ENCODE assay signal across 19 mouse cellular contexts in the genomic region with DNA sequence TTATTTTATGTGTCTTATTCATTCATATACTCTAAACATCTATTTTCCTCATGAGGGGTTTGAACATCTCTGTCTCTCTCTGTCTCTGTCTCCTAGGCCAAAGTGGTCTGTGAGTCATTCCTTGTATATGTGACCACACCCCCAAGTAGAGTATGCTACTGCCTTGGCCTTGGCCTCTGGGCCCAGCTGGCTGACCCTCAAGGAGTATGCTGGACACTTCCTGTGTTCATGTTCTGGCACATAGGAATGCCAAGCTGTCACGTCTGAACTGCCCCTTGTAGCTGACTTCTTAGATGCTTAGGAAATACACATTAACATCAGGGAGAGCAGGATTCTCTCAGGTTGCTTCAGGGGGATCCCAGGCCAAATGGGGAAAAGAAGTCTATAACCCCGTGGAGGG. TPM values are rescaled to one million over a fixed set of nuclear protein-coding genes. Genes with fewer than 3 reads are reported as not detected.
DNase-seq lines count a peak whose midpoint lies in the region; ATAC-seq and TF ChIP-seq lines count a peak whose summit lies in the region.
"Had no signal": no experiment of that assay in that cellular context is flagged by ENCODE, and none has a peak within 500 bp of the region (broad histone marks: within the 10 kb centered on the region; RNA-seq: fewer than 3 reads in every experiment).

No protein-coding gene starts in this region.

- peaks cover 44% of the 10 kb centered on the region for H3K36me3 ChIP-seq in limb, embryonic 15.5 days
- H3K36me3 ChIP-seq in limb, embryonic 10.5 days = peaks cover 33% of the 10 kb centered on the region
- H3K36me3 ChIP-seq in lung, embryonic 14.5 days (ENCODE audit: insufficient read depth) = peaks cover 31% of the 10 kb centered on the region; the same call in 1 of the 2 replicates
- H3K36me3 ChIP-seq in stomach, postnatal 0 days (ENCODE audit: control insufficient read depth, insufficient read depth, low read length) = peaks cover 3% of the 10 kb centered on the region; the same call in 1 of the 2 replicates

- no peak for TF ChIP-seq CTCF in lung, embryonic 14.5 days (IDR thresholded peaks at IDR 0.05; ENCODE audit: low read depth)
- no peak for TF ChIP-seq CTCF in stomach, postnatal 0 days (IDR thresholded peaks at IDR 0.05; ENCODE audit: low read depth)

- no peaks in the 10 kb centered on the region for H3K9me3 ChIP-seq in limb, embryonic 15.5 days
- no peaks in the 10 kb centered on the region for H3K9me3 ChIP-seq in limb, embryonic 10.5 days (replicated peaks)
- no peaks in the 10 kb centered on the region for H3K9me3 ChIP-seq in lung, embryonic 14.5 days (ENCODE audit: low read depth, low read length)
- H3K9me3 ChIP-seq in stomach, postnatal 0 days (ENCODE audit: control insufficient read depth, low read length) = no peaks in the 10 kb centered on the region
- H3K9me3 ChIP-seq: embryonic facial prominence, embryonic 10.5 days; forebrain, embryonic 15.5 days; limb, embryonic 13.5 days; midbrain, embryonic 10.5 days; neural tube, embryonic 15.5 days had no signal

- H3K4me2 ChIP-seq in limb, embryonic 15.5 days = no peak overlapping the region
- no peak overlapping the region for H3K4me2 ChIP-seq in lung, embryonic 14.5 days
- no peak overlapping the region for H3K4me2 ChIP-seq in stomach, postnatal 0 days (replicated peaks; ENCODE audit: low read depth)
- H3K4me2 ChIP-seq: forebrain, embryonic 15.5 days; limb, embryonic 13.5 days; neural tube, embryonic 15.5 days had no signal

- H3K27ac ChIP-seq in limb, embryonic 15.5 days = 0 out of 2 replicates have a peak overlapping the region, but pooled peaks have one; percentile 24
- H3K27ac ChIP-seq in limb, embryonic 10.5 days = no peak overlapping the region
- H3K27ac ChIP-seq in lung, embryonic 14.5 days (ENCODE audit: low read depth) = peak overlapping the region; percentile 46; the same call in 1 of the 2 replicates
- no peak overlapping the region for H3K27ac ChIP-seq in stomach, postnatal 0 days (replicated peaks)
- H3K27ac ChIP-seq: forebrain, embryonic 15.5 days; limb, embryonic 13.5 days; midbrain, embryonic 10.5 days; neural tube, embryonic 15.5 days had no signal

- DNase-seq in adrenal gland, postnatal 14 days = peak; percentile 45
- no peak for DNase-seq in adrenal gland, postnatal 4 days (ENCODE audit: low spot score in 2 of 2)
- DNase-seq in limb, embryonic 10.5 days (ENCODE audit: low spot score) = no peak
- peak; percentile 30 for DNase-seq in lung, embryonic 14.5 days
- no peak for DNase-seq in stomach, postnatal 0 days (ENCODE audit: low spot score)
- DNase-seq in cerebellum, adult 11-12 months = no peak
- DNase-seq: cerebellum, postnatal 36 days; retina, postnatal 1 day; thymus, postnatal 25 days had no signal

- no peak overlapping the region for H3K4me3 ChIP-seq in limb, embryonic 15.5 days
- no peak overlapping the region for H3K4me3 ChIP-seq in limb, embryonic 10.5 days
- H3K4me3 ChIP-seq in lung, embryonic 14.5 days (ENCODE audit: low read depth, low read length) = no peak overlapping the region
- H3K4me3 ChIP-seq in stomach, postnatal 0 days (ENCODE audit: low read depth, low read length) = no peak overlapping the region
- H3K4me3 ChIP-seq: embryonic facial prominence, embryonic 10.5 days; erythroblast, embryonic 14.5 days; forebrain, embryonic 15.5 days; layer of hippocampus, adult 2 months; limb, embryonic 13.5 days; midbrain, embryonic 10.5 days; neural tube, embryonic 15.5 days had no signal

- no peak for ATAC-seq in limb, embryonic 15.5 days (ENCODE audit: insufficient number of reproducible peaks, low FRiP score, low TSS enrichment, low read depth)
- ATAC-seq in lung, embryonic 14.5 days (ENCODE audit: insufficient read depth) = no peak
- ATAC-seq in stomach, postnatal 0 days (ENCODE audit: low FRiP score, low TSS enrichment) = 0 out of 2 replicates have a peak, but pooled peaks have one; percentile 45
- no peak for ATAC-seq in frontal cortex, adult (ENCODE audit: low TSS enrichment)
- ATAC-seq: forebrain, embryonic 15.5 days; Patski had no signal

- no peak for TF ChIP-seq EP300 in stomach, postnatal 0 days (optimal IDR thresholded peaks at IDR 0.05)

- H3K9ac ChIP-seq in limb, embryonic 15.5 days = no peak overlapping the region
- no peak overlapping the region for H3K9ac ChIP-seq in lung, embryonic 14.5 days
- no peak overlapping the region for H3K9ac ChIP-seq in stomach, postnatal 0 days (ENCODE audit: low read length)
- H3K9ac ChIP-seq: forebrain, embryonic 15.5 days; limb, embryonic 13.5 days; neural tube, embryonic 15.5 days had no signal

- peaks cover 10% of the 10 kb centered on the region for H3K4me1 ChIP-seq in limb, embryonic 15.5 days
- H3K4me1 ChIP-seq in limb, embryonic 10.5 days = peaks cover 45% of the 10 kb centered on the region
- peaks cover under 1% of the 10 kb centered on the region; the same call in 1 of the 2 replicates for H3K4me1 ChIP-seq in lung, embryonic 14.5 days (ENCODE audit: insufficient read depth)
- H3K4me1 ChIP-seq in stomach, postnatal 0 days (replicated peaks; ENCODE audit: control insufficient read depth, insufficient read depth) = no peaks in the 10 kb centered on the region
- H3K4me1 ChIP-seq: forebrain, embryonic 15.5 days; midbrain, embryonic 10.5 days; neural tube, embryonic 15.5 days had no signal

- WGBS in limb, embryonic 15.5 days = 64% methylated on average over 2 of the region's 2 CpGs
- 76% methylated on average over 2 of the region's 2 CpGs for WGBS in limb, embryonic 10.5 days
- WGBS in lung, embryonic 14.5 days = 63% methylated on average over 2 of the region's 2 CpGs
- 61% methylated on average over 2 of the region's 2 CpGs for WGBS in stomach, postnatal 0 days

- no peaks in the 10 kb centered on the region for H3K27me3 ChIP-seq in limb, embryonic 15.5 days
- no peaks in the 10 kb centered on the region for H3K27me3 ChIP-seq in limb, embryonic 10.5 days (ENCODE audit: low read depth, poor library complexity, severe bottlenecking)
- no peaks in the 10 kb centered on the region for H3K27me3 ChIP-seq in lung, embryonic 14.5 days (ENCODE audit: insufficient read depth, low read length)
- H3K27me3 ChIP-seq in stomach, postnatal 0 days (ENCODE audit: control insufficient read depth, insufficient read depth, low read length) = no peaks in the 10 kb centered on the region
- H3K27me3 ChIP-seq: forebrain, embryonic 15.5 days; limb, embryonic 13.5 days; neural tube, embryonic 15.5 days; Patski had no signal

RNA-seq across cellular contexts. Expression of gene Rflnb, which starts 52.7 kb away (rescaled TPM):
- total RNA-seq in adrenal gland, postnatal 14 days (2021) = 53.4 and 64.1 TPM in 2 replicates
- 10 to 100 TPM; 35.5 to 40.1 TPM for total RNA-seq in adrenal gland, postnatal 4 days (2021)
- 51.0 and 59.4 TPM in 2 replicates for polyA plus RNA-seq in limb, embryonic 15.5 days (2015; fragmentation: Nextera tagmentation; extraction: Ambion mirVana)
- polyA plus RNA-seq in limb, embryonic 10.5 days (2016; fragmentation: Nextera tagmentation; extraction: Ambion mirVana) = 25.6 and 35.4 TPM in 2 replicates
- 47.6 and 51.0 TPM in 2 replicates for polyA plus RNA-seq in lung, embryonic 14.5 days (2014; fragmentation: Nextera tagmentation; extraction: Ambion mirVana)
- polyA plus RNA-seq in stomach, postnatal 0 days (2015; fragmentation: Nextera tagmentation; extraction: Ambion mirVana) = 46.0 and 48.7 TPM in 2 replicates

Comparison
In these comparisons a context has a peak if more than half of its experiments do, and no peak if none do; other contexts are left out.
1. DNase-seq: peak in adrenal gland, postnatal 14 days (single experiment) and lung, embryonic 14.5 days (single experiment); none in adrenal gland, postnatal 4 days (0 of 2), limb, embryonic 10.5 days (single experiment), stomach, postnatal 0 days (single experiment) and cerebellum, adult 11-12 months (single experiment).
2. H3K27ac ChIP-seq: peak in limb, embryonic 15.5 days (single experiment) and lung, embryonic 14.5 days (single experiment); none in limb, embryonic 10.5 days (single experiment) and stomach, postnatal 0 days (single experiment).